Mouse (Mus musculus): Measurements from ENCODE around the gene Pde4d.

The Pde4d gene

DNA sequence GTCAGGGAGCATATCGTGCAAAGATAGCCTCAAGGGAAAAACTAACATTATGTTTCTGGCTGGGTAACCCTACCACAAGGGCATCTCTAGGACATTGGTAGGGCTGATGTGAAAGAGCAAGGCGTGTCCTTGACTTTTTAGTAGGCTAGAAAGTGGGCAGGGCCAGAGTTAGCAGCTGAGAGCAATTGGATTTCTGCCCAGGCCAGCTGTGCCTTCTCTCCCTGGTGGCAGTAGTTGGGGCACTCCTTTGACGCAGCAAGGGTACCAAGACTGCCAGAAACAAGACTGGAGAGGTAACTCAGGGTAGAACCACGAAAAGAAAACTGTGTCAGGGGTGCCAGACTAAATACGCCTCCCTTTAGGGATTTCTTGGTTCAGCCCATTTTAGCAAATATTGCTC lies 1536.1 kb downstream of the Pde4d start:
- in situ Hi-C loops (cut with MboI) = no loop called here

DNA sequence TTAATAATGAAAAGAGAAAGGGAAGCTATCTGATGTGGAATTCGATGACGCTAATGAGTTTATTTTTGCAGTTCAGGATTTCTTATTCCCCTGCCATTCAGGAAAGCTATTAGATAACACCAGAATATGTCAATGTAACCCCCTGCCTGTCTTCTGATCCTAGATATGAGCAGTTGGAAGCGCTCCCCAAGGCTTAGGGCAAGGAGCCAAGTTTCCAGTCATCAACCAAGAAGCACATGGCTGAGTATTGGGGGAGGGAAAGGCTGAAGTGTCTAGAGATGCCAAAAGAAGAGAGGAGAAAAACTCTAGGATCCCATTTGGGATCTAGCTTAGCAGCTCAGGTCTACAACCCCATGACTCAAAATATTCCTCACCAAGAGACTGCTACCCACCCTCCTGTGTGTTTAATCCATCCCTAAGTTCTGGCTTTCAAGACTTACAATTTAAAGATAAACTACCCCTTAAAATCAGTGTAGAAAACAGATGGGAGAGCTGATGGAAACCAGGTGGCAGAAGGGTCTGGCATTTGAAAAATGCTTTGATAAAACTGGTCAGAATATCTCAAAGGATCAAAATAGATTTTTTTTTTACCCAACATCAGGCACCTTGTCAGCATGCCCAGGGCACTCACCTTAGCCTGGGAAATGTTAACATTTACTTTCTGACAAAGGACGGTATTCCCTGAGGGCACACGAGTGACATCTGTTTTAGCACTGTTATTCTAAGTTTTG lies 1543.2 kb downstream of the Pde4d start:
- in situ Hi-C loops (cut with MboI) = no loop called here

DNA sequence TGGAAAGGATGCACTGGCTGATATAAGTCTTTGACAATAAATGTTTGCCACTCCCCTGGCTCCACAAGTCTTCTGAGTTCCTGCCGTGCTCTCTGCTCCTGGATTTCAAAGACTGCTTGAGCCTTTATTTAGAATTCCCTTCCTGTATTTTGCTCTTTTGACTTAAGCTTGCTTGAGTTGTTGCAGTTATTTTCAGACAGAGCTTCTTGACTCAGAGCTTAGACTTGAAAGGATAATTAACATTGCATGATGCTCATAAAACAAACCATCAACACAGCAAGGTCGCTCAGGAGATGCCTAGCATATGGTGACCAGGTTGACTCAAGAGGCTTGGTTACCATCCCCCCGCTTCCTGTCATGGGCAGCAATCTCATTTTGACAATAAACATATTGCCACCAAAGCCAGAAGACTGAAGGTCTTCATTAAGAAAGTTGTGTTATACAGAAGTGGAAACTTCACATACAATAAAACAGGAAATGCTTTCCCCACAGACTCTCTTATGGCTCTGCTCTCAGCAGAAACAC lies 1544.6 kb downstream of the Pde4d start:
- in situ Hi-C loops (cut with MboI) = no loop called here

DNA sequence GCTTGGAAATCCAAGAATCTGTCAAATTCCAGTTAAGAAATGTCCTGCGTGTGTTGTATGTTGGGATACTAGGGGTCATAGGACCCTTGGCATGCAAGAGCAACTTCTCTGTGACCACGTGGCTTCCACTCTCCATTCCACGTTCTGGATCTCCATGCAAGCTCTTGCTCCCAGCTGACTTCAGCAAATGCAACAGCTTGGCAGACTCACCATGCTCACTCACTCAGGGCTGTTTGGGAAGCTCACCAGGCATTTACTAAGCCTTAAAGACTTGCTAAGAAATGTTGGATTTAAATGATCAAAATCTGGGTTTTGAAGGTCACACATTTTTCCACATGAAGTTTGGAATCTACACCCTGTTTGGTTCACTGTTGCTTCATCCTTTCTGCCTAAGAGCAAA lies 1552.3 kb downstream of the Pde4d start:
- in situ Hi-C loops (cut with MboI) = no loop called here
